Mouse (Mus musculus): ENCODE results near the gene Xrcc5. TPM values are rescaled to one million over a fixed set of nuclear protein-coding genes. Genes with fewer than 3 reads are reported as not detected.

Xrcc5 gene
- total RNA-seq (2015; ENCODE audit: low replicate concordance) (3.6 and 5.6 TPM in 2 replicates), total RNA-seq (2017; ENCODE audit: low replicate concordance) (1.9 and 2.2 TPM in 2 replicates)

DNA sequence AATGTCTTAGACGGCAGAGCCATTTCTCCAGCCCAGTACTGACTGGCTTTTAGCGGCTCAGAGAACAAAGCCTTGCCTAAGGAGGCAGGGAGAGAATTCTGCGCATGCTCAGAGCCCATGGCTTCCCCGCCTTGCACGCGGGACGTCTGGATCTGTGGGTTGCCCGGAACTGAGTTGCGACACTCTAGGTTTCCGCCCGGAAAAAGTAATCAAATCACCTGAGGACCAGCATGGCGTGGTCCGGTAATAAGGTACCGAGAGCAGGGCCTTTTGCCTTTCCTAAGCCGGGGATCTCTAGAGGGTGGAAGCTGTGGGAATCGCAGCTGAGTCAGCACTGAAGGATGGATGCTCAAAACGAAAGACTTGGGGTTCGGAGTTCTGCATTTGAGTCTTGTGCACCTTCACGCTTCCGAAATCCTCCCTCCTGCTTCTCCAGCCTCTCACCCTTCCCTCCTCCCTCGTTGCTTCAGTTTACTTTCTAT, at the start of gene Xrcc5:
Xrcc5 (plus strand) TSS at position 105 of the 482 bp plus-strand sequence.
- ATAC-seq (replicated peaks; ENCODE audit: low FRiP score, poor library complexity, severe bottlenecking), result peak; percentile 96

DNA sequence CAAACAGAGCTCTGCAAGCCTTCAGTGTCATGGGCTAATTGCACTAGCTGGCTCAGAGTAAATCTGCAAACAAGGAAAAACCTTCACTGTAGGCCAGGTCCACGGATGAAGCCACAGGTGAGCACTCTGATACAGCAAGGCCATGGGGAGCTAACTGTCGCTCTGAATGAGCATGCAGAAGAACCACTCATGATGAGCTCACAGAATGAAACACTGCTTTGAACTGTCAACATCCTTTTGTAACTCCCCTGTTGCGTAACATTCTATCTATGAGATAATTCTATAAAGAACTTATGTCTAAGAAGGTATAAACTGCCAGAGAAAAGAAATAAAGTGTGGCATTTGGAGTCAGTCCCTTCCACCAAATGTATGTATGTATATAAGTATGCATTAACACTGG, 44.1 kb upstream of the Xrcc5 start:
- ATAC-seq (replicated peaks; ENCODE audit: low FRiP score, poor library complexity, severe bottlenecking), result no peak

- no peak for ATAC-seq (replicated peaks; ENCODE audit: low FRiP score, poor library complexity, severe bottlenecking)
Measured at GRCm38 (mm10) chr1:72278085-72278484, 29.1 kb upstream of the Xrcc5 start.

- ATAC-seq (replicated peaks; ENCODE audit: low FRiP score, poor library complexity, severe bottlenecking), result no peak
Measured at GRCm38 (mm10) chr1:72282604-72283003, 24.6 kb upstream of the Xrcc5 start.

- ATAC-seq (replicated peaks; ENCODE audit: low FRiP score, poor library complexity, severe bottlenecking), result peak; percentile 99
Measured at GRCm38 (mm10) chr1:72283992-72284485, 23.2 kb upstream of the Xrcc5 start, which contains the start of the genes Pecr and Tmem169. Gene Pecr, minus strand, starts transcription at chr1:72284314. Gene Tmem169, plus strand, starts transcription at chr1:72284369.

- no peak for ATAC-seq (replicated peaks; ENCODE audit: low FRiP score, poor library complexity, severe bottlenecking)
Measured at GRCm38 (mm10) chr1:72284539-72284938, 22.7 kb upstream of the Xrcc5 start.

DNA sequence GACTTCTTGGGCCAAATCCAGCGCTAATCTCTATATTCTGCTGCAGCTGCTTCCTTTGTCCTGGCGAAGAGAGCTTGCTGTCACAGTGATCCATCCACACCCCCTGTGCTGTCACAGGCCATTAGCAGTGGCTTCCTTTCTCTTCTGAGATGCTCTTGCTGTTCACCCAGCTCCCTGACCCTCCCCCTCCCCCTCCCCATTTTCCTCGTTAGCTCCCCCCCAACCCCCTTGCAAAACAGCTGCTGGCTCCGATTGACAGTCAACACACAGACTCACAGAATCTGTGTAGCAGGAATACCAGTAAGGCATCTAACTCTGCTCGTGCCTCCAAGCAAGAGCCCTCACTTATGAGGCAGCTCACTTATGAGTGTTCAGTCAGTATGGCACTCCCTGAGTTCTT, 20.3 kb upstream of the Xrcc5 start:
- no peak for ATAC-seq (replicated peaks; ENCODE audit: low FRiP score, poor library complexity, severe bottlenecking)

GRCm38 (mm10) chr1:72287893-72288292, 19.3 kb upstream of the Xrcc5 start:
- ATAC-seq (replicated peaks; ENCODE audit: low FRiP score, poor library complexity, severe bottlenecking), result no peak

DNA sequence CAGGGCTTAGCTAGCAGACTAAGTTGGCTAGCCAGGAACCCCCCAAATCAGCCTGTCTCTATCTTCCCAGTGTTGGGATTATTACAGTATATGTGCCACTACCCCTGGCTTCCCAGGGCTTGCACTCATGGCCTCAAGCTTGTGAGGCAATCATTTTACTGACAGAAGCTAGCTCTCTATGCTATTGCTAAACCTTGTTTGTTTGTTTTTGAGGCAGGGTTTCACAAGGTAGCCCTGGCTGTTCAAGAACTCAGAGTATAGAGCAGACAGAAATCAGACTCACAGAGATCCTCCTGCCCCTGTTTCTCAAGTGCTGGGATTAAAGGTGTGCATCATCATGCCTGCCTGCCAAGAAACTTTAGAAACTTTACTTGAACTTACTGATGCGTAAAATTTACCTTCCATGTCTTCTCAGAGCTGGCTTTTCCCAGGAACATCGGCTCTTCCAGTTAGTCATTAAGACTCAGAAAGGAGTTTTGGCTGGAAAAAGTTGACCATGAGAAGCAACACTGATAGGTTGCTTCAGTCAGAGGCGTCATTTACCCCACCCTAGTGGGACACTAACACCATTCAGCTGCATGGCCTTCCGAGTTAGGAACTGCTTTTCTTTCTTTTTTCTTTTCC, 18.6 kb upstream of the Xrcc5 start:
- ATAC-seq (replicated peaks; ENCODE audit: low FRiP score, poor library complexity, severe bottlenecking), result no peak

DNA sequence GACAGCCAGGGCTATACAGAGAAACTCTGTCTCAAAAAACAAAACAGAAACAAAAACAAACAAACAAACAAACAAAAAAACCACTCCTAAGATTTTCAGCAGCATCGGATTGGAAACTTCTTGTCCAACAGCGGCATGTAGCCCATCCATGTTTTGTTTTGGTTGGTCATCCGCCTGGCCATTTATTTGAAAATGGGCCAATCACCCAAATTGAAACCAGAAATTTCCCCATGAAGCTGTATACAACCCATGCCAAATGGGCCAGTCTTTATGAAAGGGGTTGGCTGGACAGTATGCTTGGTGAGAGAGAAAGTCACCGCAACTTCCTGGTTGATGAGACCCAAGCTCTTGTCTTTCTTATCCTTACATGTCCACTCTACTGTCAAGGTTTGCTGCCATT, 16.3 kb upstream of the Xrcc5 start:
- no peak for ATAC-seq (replicated peaks; ENCODE audit: low FRiP score, poor library complexity, severe bottlenecking)

GRCm38 (mm10) chr1:72291421-72291820, 15.8 kb upstream of the Xrcc5 start:
- ATAC-seq (replicated peaks; ENCODE audit: low FRiP score, poor library complexity, severe bottlenecking), result no peak

DNA sequence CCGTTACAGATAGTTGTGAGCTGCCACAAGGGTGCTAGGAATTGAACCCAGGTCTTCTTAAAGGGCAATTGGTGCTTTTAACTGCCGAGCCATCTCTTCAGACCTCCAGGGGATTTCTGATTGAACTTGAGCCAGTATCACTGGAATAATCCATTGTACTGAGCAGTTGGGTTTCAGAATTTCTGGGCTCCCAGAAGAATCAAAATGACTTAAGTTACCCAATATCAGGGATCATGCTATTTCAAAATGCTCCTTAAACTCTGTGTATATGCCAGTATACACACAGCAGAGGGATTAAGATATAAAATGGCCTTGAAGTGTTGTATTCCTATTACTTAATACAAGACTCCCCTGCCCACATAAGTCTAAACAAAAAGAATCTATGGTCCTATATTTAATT, 15.3 kb upstream of the Xrcc5 start:
- no peak for ATAC-seq (replicated peaks; ENCODE audit: low FRiP score, poor library complexity, severe bottlenecking)

DNA sequence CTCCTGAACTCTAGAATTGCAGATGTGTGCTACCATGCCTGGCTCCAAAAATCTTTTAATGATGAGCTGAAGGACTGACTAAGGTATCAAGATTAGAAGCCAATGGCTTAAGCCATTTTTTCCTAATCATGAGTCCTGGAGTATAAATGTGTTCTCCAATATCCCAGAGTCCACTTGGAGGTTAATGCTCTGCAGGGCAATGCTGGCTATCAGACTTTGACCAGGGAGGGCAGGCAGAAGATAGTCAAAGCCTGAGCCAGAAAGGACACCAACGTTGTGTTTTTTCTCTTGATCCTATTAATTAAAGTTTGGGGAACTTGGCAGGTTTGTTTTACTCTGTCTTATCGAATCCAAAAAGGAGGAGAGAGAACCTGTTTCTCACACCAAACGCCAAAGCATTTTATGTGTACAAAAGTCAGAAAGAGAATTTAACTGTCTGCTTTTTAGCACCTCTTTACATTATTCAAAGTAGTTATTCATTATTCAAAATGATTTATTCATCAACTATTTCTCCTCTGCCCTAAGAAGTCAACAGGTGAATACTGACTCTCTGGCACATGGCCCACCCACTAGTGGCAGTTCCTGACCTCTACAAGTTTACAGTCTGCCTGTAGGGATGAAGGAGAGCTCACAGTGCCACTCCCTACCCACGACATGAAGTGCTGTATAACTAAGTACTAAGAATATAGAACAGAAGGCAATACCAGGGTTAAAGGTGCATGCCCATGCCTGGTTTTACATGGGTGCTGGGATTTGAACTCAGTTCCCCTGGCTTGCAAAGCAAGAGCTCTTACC, 13.2 kb upstream of the Xrcc5 start:
- ATAC-seq (replicated peaks; ENCODE audit: low FRiP score, poor library complexity, severe bottlenecking), result no peak

DNA sequence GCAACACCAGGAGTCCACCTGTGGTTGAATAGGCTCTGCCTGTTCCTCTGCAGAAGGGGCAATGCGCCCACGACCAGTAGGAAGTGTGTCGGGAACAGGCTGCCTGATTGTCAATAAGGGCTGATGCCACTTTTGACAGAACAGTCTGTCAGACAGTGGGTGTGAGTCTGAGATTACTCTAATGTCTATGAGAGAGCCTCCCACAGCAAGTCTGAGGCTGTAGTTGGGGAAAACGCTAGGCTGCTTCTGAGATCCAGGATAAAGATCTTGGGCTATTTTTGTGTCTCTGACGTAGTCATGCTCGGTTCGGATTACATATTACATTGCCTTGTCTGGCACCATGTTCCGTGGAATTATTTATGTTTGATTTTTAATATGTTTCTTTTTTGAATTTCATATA, 11.5 kb upstream of the Xrcc5 start:
- ATAC-seq (replicated peaks; ENCODE audit: low FRiP score, poor library complexity, severe bottlenecking), result no peak

- no peak for ATAC-seq (replicated peaks; ENCODE audit: low FRiP score, poor library complexity, severe bottlenecking)
Measured at GRCm38 (mm10) chr1:72301845-72302244, 5.4 kb upstream of the Xrcc5 start.

DNA sequence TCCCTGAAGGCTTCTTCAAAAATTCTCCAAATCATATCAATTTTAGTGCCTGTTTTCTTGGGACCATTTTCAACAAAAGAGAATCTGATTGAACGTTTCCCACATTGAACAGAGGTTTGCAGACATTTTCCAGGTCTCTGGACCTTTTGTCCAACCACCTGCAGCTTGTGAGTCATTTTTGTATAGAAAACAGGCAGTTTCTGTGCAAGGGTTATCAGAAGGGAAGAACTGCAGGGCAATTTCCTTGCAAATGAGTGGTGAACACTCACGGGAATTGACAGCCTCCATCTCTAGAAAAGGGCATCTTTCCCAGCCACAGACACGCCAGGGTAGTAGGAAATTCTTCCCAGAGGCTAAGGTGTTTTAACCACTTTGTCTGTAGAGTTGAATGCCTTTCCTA, 980 bp upstream of the Xrcc5 start:
- no peak for ATAC-seq (replicated peaks; ENCODE audit: low FRiP score, poor library complexity, severe bottlenecking)

- ATAC-seq (replicated peaks; ENCODE audit: low FRiP score, poor library complexity, severe bottlenecking), result peak; percentile 67
Measured at GRCm38 (mm10) chr1:72306679-72307181, 491 bp upstream of the Xrcc5 start.

DNA sequence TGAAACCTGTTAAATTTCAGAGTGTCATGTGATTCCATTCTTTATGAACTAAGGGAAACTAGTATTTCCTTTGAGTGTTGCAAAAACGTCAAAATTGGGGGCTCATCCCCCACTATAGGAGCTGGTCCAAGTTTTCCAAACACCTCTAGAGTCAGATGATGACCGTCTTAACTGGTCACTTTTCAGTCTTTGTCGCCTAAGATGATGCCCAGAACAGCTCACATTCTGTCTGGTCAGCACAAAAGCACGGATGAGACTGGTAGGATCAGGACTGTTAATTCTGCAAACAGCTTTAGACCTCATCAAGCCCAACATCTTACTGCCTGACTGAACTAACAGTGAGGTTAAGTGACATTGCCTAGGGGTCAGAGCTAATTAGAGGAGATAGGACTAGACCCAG, 1.7 kb downstream of the Xrcc5 start:
- ATAC-seq (replicated peaks; ENCODE audit: low FRiP score, poor library complexity, severe bottlenecking), result no peak

GRCm38 (mm10) chr1:72309744-72310424, 2.7 kb downstream of the Xrcc5 start:
- ATAC-seq (replicated peaks; ENCODE audit: low FRiP score, poor library complexity, severe bottlenecking), result no peak

DNA sequence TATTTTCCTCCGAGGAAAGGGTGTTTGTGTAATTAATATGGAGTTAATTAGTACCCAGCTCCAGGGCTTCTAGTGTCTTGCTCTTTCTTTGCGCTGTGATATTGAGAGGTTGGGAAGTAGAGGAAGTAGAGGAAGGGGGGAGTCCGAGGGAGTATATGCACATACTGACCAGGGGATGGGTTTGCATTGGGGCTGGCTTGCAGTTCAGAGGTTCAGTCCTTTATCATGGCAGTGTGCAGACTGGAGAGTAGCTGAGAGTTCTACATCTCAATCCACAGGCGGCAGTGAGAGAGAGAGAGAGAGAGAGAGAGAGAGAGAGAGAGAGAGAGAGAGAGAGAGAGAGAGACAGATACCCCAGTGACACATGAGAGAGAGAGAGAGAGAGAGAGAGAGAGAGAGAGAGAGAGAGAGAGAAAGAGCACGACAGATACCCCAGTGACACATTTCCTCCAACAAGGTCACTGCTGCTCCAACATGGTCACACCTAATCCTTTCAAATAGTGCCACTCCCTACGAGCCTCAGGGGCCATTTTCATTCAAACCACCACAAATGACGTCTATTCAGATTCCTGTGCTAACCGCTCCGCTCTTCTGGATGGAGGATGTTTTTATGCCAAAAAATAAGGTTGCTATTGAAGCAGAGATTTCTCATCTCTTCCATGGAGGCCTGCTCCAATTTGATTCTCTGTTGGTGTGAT, 5.6 kb downstream of the Xrcc5 start:
- no peak for ATAC-seq (replicated peaks; ENCODE audit: low FRiP score, poor library complexity, severe bottlenecking)
